Mouse (Mus musculus) cerebellum, adult 2 months (tissue): ENCODE measurements at regions not wholly inside any gene's neighbourhood (a gene's known extent, or its start where the extent isn't known, plus 50 kb on each side); places are given as distances from the start of the nearest gene placed in this dataset.

ENCODE experiments used
- CTCF ChIP-seq: fragments of 200-500 bp; IDR thresholded peaks from 2 replicates; pipeline ENCODE4 v1.5.1; 2011; ENCODE audit warnings: low read depth, mild to moderate bottlenecking, control low read depth, low read length, moderate library complexity, borderline replicate concordance; ENCODE audit not compliant: insufficient read depth
- POLR2A ChIP-seq: fragments of 200-500 bp; IDR thresholded peaks from 2 replicates; pipeline ENCODE4 v1.6.1; 2011; ENCODE audit warnings: low read length, control low read depth, borderline replicate concordance; ENCODE audit not compliant: insufficient read depth

DNA sequence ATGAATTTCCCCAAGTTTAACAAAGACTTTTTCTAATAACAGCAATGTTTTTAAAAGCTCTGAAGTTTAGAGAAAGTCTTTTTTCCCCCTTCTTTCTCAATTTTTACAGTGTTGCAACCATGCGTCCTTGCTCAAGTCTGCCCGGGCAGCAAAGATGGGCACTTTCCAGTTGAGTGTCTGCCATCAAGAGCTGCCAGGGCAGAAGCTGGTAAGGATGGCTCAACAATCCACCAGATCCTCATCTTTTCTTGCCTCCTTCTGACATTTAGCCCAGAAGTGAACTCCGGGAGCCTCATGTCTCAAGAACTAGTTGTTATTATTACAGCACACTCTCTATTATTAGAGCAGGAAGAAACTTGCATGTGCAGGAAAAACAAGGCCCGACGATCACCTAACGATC, 62.4 kb upstream of the Scel start:
- TF ChIP-seq CTCF: no peak
- no peak for TF ChIP-seq POLR2A
